Mouse (Mus musculus) ES-Bruce4 (cell line): ENCODE measurements around the gene Tmem60. TPM values are rescaled to one million over a fixed set of nuclear protein-coding genes. Genes with fewer than 3 reads are reported as not detected.

Experiments
- H3K27ac ChIP-seq: 2 replicates; pipeline ENCODE4 v1.5.1; 2012; ENCODE audit warnings: low read length, inconsistent platforms; ENCODE audit not compliant: insufficient read depth
- H3K27me3 ChIP-seq: 2 replicates; pipeline ENCODE4 v1.6.1; 2012; ENCODE audit warnings: mild to moderate bottlenecking, low read length, inconsistent platforms; ENCODE audit not compliant: control insufficient read depth, poor library complexity, insufficient read depth, severe bottlenecking
- H3K36me3 ChIP-seq: 2 replicates; pipeline ENCODE4 v1.6.1; 2012; ENCODE audit warnings: inconsistent platforms, mild to moderate bottlenecking, low read length, moderate library complexity; ENCODE audit not compliant: control insufficient read depth, poor library complexity, insufficient read depth, severe bottlenecking
- H3K4me1 ChIP-seq: one replicate; pipeline ENCODE4 v1.8.1; 2011; ENCODE audit warnings: low read length; ENCODE audit not compliant: control insufficient read depth, insufficient read depth
- H3K4me3 ChIP-seq: 2 replicates; pipeline ENCODE4 v1.5.1; 2011; ENCODE audit warnings: low read depth, mild to moderate bottlenecking, low read length
- H3K9ac ChIP-seq: 2 replicates; pipeline ENCODE4 v1.6.1; 2012; ENCODE audit warnings: low read depth, mild to moderate bottlenecking, inconsistent platforms; ENCODE audit not compliant: poor library complexity, severe bottlenecking
- H3K9me3 ChIP-seq: replicated peaks from 2 replicates; pipeline ENCODE4 v1.6.1; 2012; ENCODE audit warnings: mild to moderate bottlenecking, low read length, inconsistent platforms; ENCODE audit not compliant: control insufficient read depth, poor library complexity, insufficient read depth, severe bottlenecking
- CTCF ChIP-seq: IDR thresholded peaks from one replicate; pipeline ENCODE4 v1.8.1; 2011; ENCODE audit warnings: low read depth, low read length
- EP300 ChIP-seq: IDR thresholded peaks from 2 replicates; pipeline ENCODE4 v1.6.1; 2011; ENCODE audit warnings: low read depth, low read length; ENCODE audit not compliant: insufficient read depth
- POLR2A ChIP-seq: IDR thresholded peaks from one replicate; pipeline ENCODE4 v1.8.1; 2011; ENCODE audit warnings: low read length; ENCODE audit not compliant: insufficient read depth
- polyA plus RNA-seq: library from polyadenylated mRNA; stranded (reverse); fragments of >200 nt; gene quantifications from 2 replicates; pipeline ENCODE4 v1.2.4, GENCODE M21; 2011; ENCODE audit warnings: low read depth; ENCODE audit not compliant: missing spikeins, insufficient read depth, insufficient read length

Gene Tmem60
- 41.0 and 41.8 TPM in 2 replicates for polyA plus RNA-seq

DNA sequence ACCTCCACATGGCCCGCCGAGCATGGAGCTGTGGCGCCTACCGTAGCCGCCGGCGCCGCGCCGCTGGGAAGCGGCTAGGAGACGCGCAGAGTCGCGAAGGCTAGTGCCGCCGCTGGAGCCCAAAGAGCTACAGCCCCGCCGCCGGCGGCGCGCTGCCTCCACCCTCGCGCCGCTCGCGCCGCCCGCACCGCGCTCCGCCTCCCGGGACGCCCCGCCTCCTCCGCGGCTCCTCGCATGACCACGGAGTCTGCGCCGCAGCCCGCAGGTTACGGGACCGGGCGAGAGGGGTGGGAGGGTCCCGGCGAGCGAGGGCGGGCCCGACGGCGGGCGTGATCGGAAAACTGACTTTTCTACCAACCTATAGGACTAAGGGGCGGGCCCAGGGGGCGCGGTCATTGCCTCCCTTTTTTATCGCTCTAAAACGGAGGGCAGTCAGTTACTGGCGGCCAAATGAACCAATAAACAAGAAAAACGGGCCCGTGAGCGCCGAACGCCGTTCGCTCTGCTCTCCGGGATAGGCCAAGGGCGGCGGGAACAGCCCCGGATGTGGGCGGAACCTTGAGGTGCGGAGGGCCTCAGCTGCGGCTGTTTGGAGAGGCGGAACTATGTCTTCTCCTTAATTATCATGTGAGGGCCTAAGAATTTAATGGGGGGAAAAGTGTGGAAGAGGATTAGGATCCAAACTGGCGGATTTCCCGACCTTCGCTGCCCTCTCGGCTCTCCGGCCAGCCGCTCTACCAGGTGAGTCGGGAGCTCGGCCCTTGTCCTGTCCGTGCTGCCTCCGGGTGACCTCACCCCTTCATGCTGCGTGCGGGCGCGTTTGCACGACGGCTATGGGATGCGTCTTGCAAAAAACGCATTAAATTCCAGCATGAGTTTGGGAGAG is at the start of gene Tmem60, which contains the start of gene Phtf2:
Gene Tmem60, plus strand, starts transcription at position 277 of the 886 bp plus-strand sequence.
Gene Phtf2, minus strand, starts transcription at position 210 of the 886 bp plus-strand sequence.
- no peaks in the 10 kb centered on the region for H3K9me3 ChIP-seq
- H3K27ac ChIP-seq = peak within 1 kb of the TSS; percentile 65
- peak within 1 kb of the TSS; percentile 94 for H3K4me3 ChIP-seq
- H3K9ac ChIP-seq = peak within 1 kb of the TSS; percentile 98
- peaks cover 9% of the 10 kb centered on the region for H3K36me3 ChIP-seq
- peaks cover 2% of the 10 kb centered on the region for H3K4me1 ChIP-seq
- no peaks in the 10 kb centered on the region for H3K27me3 ChIP-seq
- TF ChIP-seq EP300 (no peak), POLR2A (no peak), CTCF (no peak)

DNA sequence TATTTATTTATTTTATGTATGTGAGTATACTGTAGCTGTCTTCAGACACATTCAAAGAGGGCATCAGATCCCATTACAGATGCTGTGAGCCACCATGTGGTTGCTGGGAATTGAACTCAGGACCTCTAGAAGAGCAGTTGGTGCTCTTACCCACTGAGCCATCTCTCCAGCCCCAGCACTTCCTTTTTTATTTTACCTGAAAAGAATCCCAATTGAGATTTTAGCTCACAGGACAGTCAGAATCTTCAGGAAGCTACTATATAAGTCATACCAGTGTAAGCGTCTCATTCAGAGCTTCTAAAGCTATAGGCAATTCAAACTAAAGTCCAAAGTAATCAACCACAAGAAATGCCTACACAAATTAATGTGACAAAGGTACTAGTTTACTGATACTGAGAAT is 47.6 kb upstream of the Tmem60 start:
- no peaks in the 10 kb centered on the region; the same call in 1 of the 2 replicates for H3K36me3 ChIP-seq
- no peaks in the 10 kb centered on the region for H3K4me1 ChIP-seq
- H3K9me3 ChIP-seq = no peaks in the 10 kb centered on the region; the same call in 1 of the 2 replicates
- no peak overlapping the region for H3K9ac ChIP-seq
- no peak for TF ChIP-seq POLR2A
- no peak for TF ChIP-seq EP300
- no peak for TF ChIP-seq CTCF
- no peaks in the 10 kb centered on the region for H3K27me3 ChIP-seq
- H3K4me3 ChIP-seq = no peak overlapping the region
- H3K27ac ChIP-seq = no peak overlapping the region

DNA sequence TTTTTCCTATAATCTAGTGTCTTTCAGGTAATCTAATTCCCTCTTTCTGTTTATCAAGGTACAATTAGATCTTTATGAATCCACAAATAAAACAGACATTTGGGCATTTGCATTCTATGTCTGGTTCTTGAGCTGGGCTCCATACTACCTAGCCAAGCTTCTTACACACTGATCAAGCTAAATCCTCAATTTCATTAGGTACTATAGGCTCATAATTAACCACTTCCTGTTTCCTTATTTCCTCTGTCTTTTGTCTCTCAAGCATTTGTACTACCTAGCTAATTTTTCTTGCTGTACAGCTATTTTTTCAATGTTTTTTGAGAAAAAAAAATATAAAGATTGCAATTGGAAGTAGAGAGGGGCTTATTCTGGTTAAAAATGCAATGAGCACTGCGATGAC is 44.9 kb upstream of the Tmem60 start:
- Histone ChIP-seq H3K36me3 (no peaks in the 10 kb centered on the region; the same call in 1 of the 2 replicates), H3K9ac (no peak overlapping the region), H3K4me1 (no peaks in the 10 kb centered on the region), H3K9me3 (no peaks in the 10 kb centered on the region; the same call in 1 of the 2 replicates), H3K27ac (no peak overlapping the region), H3K4me3 (no peak overlapping the region), H3K27me3 (no peaks in the 10 kb centered on the region)
- no peak for TF ChIP-seq CTCF
- no peak for TF ChIP-seq POLR2A

DNA sequence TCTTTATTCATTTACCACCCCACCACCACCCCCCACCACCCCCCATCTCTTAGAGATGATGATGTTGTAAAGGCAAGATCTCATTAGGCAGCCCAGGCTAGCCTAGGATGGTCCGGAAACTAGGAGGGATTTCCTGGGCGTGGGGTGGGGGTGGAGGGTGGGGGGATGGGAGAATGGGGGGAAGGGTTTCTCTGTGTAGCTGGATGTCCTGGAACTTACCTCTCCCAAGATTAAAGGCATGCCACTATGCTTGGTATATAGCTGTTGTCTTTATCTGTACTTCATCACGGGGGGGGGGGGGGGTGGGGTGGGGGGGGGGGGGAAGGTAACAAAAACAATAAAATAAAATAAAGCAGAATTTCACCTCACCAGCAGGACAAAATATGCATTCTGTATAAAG is 38.6 kb upstream of the Tmem60 start:
- no peak overlapping the region for H3K4me3 ChIP-seq
- H3K27me3 ChIP-seq = no peaks in the 10 kb centered on the region
- no peak overlapping the region for H3K9ac ChIP-seq
- TF ChIP-seq CTCF (no peak), POLR2A (no peak), EP300 (no peak)
- H3K27ac ChIP-seq = no peak overlapping the region
- H3K9me3 ChIP-seq = no peaks in the 10 kb centered on the region
- H3K36me3 ChIP-seq = no peaks in the 10 kb centered on the region
- no peaks in the 10 kb centered on the region for H3K4me1 ChIP-seq

- no peak for TF ChIP-seq POLR2A
- no peak for TF ChIP-seq EP300
- TF ChIP-seq CTCF = no peak
- Histone ChIP-seq H3K9me3 (no peaks in the 10 kb centered on the region), H3K36me3 (no peaks in the 10 kb centered on the region), H3K27me3 (no peaks in the 10 kb centered on the region), H3K4me1 (no peaks in the 10 kb centered on the region), H3K9ac (no peak overlapping the region), H3K27ac (no peak overlapping the region), H3K4me3 (no peak overlapping the region)
Observed at GRCm38 (mm10) chr5:20843816-20844215, 38.2 kb upstream of the Tmem60 start.

DNA sequence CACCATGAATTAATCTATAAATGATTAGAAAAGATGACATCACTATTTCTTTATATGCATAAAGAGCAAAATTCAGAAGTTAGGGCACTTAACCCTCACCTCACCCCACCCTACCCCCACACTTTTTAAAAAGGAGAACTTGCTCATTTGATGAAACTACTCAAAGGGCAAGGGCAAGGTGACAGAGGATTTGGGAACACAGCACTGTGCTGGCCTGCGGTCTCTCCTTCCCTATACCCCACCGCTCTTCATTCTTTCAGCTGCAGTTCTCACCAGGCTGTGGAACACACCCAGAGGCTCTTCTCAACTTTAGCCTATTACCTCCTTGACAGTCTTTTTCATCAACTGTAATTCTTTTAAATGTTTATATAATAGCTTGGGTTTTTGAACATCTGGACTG is 35.0 kb upstream of the Tmem60 start:
- Histone ChIP-seq H3K27ac (no peak overlapping the region), H3K27me3 (no peaks in the 10 kb centered on the region), H3K9me3 (no peaks in the 10 kb centered on the region), H3K4me3 (no peak overlapping the region), H3K36me3 (no peaks in the 10 kb centered on the region), H3K4me1 (no peaks in the 10 kb centered on the region), H3K9ac (no peak overlapping the region)
- TF ChIP-seq POLR2A (no peak), EP300 (no peak), CTCF (no peak)
